Mouse (Mus musculus): ENCODE data around the gene Cd300ld3.
"Not testable (repeated sequence)": the region's sequence is repeated elsewhere in the genome, so short reads cannot be mapped to it uniquely, and the experiment has no call there.

Cd300ld3 gene

GRCm38 (mm10) chr11:115052991-115053390 lies 4.8 kb upstream of the Cd300ld3 start:
- no peak for DNase-seq (ENCODE audit: low spot score)

DNA sequence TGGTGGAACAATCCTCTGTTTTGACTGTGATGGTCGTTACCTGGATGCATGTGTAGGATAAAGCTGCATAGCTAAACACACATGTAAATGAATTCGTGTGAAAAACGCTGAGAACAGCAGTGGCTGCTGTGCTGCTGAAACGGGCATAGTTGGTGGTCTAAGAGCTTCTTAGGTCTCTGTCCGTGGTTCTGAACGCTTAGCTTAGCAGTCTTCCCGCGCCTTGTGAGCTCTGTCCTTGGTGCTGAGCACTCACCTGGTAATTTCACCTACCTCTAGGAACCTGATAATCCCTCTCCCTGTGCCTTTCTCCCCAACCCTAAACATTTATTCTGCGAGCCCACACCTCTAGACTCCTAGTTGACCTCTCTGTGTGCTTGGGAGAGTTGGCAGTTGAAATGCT lies 4.0 kb upstream of the Cd300ld3 start:
- DNase-seq (ENCODE audit: low spot score), result no peak

DNA sequence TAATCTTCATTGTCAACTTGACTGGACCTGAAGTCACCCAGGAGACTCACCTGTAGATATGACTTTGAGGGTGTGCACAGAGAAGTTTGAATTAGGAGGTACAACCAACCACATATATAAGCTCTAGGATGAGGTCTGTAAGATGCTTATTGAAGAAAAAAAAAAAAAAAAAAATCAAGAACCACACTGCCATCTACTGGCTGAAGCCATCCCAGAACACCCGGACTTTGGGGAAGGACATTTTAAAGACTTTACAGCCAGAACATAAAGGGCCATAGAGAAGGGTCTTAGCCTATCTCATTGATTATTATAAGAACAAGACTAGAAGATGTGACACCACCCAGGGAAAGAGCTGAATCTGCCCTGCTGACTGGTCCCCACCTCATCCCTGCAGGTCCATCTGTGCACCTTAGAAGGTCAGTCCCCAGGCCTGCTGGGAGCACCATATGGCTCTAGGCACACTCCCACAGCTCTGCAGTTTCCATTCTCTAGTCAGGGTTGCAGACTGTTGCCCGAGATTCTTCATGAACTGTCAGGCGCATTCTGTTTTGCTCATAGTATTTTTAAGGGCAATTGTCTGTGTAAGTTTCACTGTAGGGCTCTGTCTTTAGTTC lies 1.2 kb upstream of the Cd300ld3 start:
- DNase-seq (ENCODE audit: low spot score), result no peak

- not testable (repeated sequence) for DNase-seq (ENCODE audit: low spot score)
These were observed 10.5 kb downstream of the Cd300ld3 start, which contains the start of gene Cd300ld5 for GRCm38 (mm10) chr11:115037669-115038068. Cd300ld5 (minus strand) TSS chr11:115037769.

DNA sequence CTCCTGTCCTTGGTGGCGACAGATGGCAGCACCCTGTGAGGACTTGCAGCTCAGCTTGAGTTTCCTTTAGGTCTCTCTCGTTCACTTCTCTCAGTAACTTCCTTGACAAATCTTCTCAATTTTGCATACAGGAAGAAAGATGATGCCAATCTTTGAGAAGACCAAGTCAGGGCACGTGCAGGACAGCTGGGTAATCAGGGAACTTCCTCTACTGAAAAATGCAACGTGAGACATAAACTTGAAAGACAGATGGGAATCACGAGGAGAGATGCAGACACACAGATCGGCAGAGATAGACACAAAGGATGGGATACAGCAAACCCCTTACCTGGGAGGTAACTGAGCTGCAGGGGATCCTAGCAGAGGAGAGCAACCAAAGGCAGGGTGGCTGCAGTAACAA lies 21.3 kb downstream of the Cd300ld3 start, which contains the start of gene Cd300ld4:
Gene Cd300ld4 (minus strand): TSS at position 101 of the 400 bp plus-strand sequence.
- not testable (repeated sequence) for DNase-seq (ENCODE audit: low spot score)

DNA sequence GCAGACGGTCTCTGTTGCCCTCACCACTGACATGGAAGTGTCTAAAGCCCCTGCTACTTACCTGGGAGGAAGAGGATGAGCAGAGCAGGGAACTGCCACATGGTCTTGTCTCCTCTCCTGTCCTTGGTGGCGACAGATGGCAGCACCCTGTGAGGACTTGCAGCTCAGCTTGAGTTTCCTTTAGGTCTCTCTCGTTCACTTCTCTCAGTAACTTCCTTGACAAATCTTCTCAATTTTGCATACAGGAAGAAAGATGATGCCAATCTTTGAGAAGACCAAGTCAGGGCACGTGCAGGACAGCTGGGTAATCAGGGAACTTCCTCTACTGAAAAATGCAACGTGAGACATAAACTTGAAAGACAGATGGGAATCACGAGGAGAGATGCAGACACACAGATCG lies 32.1 kb downstream of the Cd300ld3 start, which contains the start of gene Cd300ld2:
Gene Cd300ld2 (minus strand): TSS at position 101 of the 400 bp plus-strand sequence.
- DNase-seq (ENCODE audit: low spot score), result not testable (repeated sequence)

DNA sequence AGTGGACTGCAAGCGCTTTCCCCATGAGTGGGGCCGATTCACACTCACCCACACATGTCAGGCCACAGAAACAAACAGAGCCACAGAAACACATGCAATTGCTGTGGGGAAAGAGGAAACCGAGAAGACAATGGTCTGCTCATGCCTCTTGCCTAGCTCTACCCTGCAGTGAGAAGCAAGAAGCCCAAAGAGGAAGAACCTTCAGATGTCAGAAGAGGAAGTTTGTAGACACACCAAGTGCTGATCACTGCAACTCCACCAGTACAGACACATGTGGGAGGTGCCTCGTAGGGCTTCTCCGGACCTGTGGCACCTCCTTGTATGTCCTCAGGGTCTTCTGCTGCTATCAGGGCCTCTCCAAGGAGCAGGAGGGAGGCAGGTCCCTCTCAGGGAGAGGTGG lies 44.1 kb downstream of the Cd300ld3 start:
- no peak for DNase-seq (ENCODE audit: low spot score)

DNA sequence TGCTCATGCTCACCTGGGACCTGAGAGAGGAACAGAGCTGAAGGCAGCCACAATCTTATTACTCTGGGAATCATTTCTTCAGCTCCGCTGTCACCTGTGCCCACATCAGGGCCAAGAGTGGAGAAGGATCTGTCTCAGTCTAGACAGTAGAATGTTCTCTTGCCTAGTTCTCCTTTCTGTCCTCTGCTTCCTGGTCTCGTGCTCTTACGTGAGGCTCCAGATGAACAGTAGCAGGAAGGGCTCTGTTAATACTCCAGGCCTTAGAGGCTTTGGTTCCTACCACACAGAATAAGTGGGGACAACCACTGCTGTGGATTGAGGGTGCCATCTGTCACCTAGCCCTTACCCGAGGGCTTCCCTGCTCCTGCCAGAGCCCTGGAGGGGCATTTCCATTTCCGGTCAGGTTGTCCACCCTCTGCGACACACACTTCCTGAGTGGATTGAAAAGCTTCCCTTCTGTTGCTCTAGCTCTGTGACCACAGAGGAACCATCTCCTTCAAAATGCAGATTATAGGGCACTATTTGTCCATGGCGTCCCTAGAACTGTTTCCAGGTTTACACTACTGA lies 46.7 kb downstream of the Cd300ld3 start, which contains the start of gene Cd300c2:
Gene Cd300c2 (minus strand): TSS at position 407 of the 567 bp plus-strand sequence.
- no peak for DNase-seq (ENCODE audit: low spot score)
